Mouse (Mus musculus) limb, embryonic 11.5 days (tissue): ENCODE measurements around the gene Cadps. TPM values are rescaled to one million over a fixed set of nuclear protein-coding genes. Genes with fewer than 3 reads are reported as not detected.

Experiments
- ATAC-seq: fragments of 200-750 bp; cut with Nextera tagmentation; 2 replicates; pipeline ENCODE4 v1.8.0; 2017; ENCODE audit warnings: low read depth; ENCODE audit not compliant: insufficient number of reproducible peaks, low FRiP score, low TSS enrichment
- DNase-seq: peaks from one replicate; pipeline ENCODE4 v3.0.0-alpha.2; 2015; ENCODE audit warnings: low spot score
- H3K27ac ChIP-seq: fragments of 300-500 bp; sonication (generic); replicated peaks from 2 replicates; pipeline ENCODE4 v1.5.1; 2014; ENCODE audit warnings: low read depth, mild to moderate bottlenecking, low read length
- H3K27me3 ChIP-seq: fragments of 300-500 bp; sonication (generic); 2 replicates; pipeline ENCODE4 v1.6.1; 2014; ENCODE audit warnings: mild to moderate bottlenecking, low read length, mixed read lengths; ENCODE audit not compliant: control insufficient read depth, insufficient read depth
- H3K36me3 ChIP-seq: fragments of 300-500 bp; sonication (generic); 2 replicates; pipeline ENCODE4 v1.6.1; 2014; ENCODE audit warnings: mild to moderate bottlenecking, low read length, moderate library complexity, mixed read lengths; ENCODE audit not compliant: control insufficient read depth, insufficient read depth
- H3K4me1 ChIP-seq: fragments of 300-500 bp; sonication (generic); 2 replicates; pipeline ENCODE4 v1.6.1; 2014; ENCODE audit warnings: low read length, mixed read lengths; ENCODE audit not compliant: control insufficient read depth, insufficient read depth
- H3K4me2 ChIP-seq: fragments of 300-500 bp; sonication (generic); 2 replicates; pipeline ENCODE4 v1.6.1; 2014; ENCODE audit warnings: low read depth, mild to moderate bottlenecking, moderate library complexity; ENCODE audit not compliant: severe bottlenecking
- H3K4me3 ChIP-seq: fragments of 300-500 bp; sonication (generic); 2 replicates; pipeline ENCODE4 v1.5.1; 2014; ENCODE audit warnings: low read depth, low read length
- H3K9ac ChIP-seq: fragments of 300-500 bp; sonication (generic); 2 replicates; pipeline ENCODE4 v1.6.1; 2014; ENCODE audit warnings: mild to moderate bottlenecking, low read length
- H3K9me3 ChIP-seq: fragments of 300-500 bp; sonication (generic); 2 replicates; pipeline ENCODE4 v1.6.1; 2016; ENCODE audit warnings: low read length; ENCODE audit not compliant: control insufficient read depth
- WGBS: fragments of 180-500 bp; shearing (Covaris S2); extraction: QIAGEN DNeasy Blood & Tissue Kit; methylation state at CpG from one replicate; pipeline ENCODE4 v1.1.7; 2014; 5-methylcytosine and 5-hydroxymethylcytosine counted together
- polyA plus RNA-seq: library from polyadenylated mRNA; unstranded; fragments of >200 nt; fragmentation: Nextera tagmentation; extraction: Ambion mirVana; gene quantifications from 2 replicates; pipeline ENCODE4 v1.2.1, GENCODE M21; 2014

Gene Cadps
- polyA plus RNA-seq, 1 experiment from 2014 or later, result 0.36 TPM

- Histone ChIP-seq H3K36me3 (no peaks in the 10 kb centered on the region), H3K4me2 (no peak overlapping the region), H3K9ac (no peak overlapping the region), H3K27me3 (peaks cover 81% of the 10 kb centered on the region), H3K27ac (no peak overlapping the region), H3K4me1 (peaks cover 19% of the 10 kb centered on the region; the same call in 1 of the 2 replicates), H3K9me3 (no peaks in the 10 kb centered on the region), H3K4me3 (no peak overlapping the region)
- no peak for ATAC-seq
- peak; percentile 39 for DNase-seq
- 2% methylated on average over 19 of the region's 19 CpGs for WGBS
Observed at GRCm38 (mm10) chr14:12340238-12341074, 482.4 kb downstream of the Cadps start.

- Histone ChIP-seq H3K9me3 (no peaks in the 10 kb centered on the region), H3K36me3 (no peaks in the 10 kb centered on the region), H3K4me1 (peaks cover 8% of the 10 kb centered on the region; the same call in 1 of the 2 replicates), H3K4me2 (no peak overlapping the region), H3K4me3 (no peak overlapping the region), H3K9ac (no peak overlapping the region), H3K27me3 (peaks cover 66% of the 10 kb centered on the region), H3K27ac (no peak overlapping the region)
- 1% methylated on average over 10 of the region's 10 CpGs for WGBS
- peak; percentile 40 for DNase-seq
- no peak for ATAC-seq
Observed at GRCm38 (mm10) chr14:12338811-12339565, 483.9 kb downstream of the Cadps start.

DNA sequence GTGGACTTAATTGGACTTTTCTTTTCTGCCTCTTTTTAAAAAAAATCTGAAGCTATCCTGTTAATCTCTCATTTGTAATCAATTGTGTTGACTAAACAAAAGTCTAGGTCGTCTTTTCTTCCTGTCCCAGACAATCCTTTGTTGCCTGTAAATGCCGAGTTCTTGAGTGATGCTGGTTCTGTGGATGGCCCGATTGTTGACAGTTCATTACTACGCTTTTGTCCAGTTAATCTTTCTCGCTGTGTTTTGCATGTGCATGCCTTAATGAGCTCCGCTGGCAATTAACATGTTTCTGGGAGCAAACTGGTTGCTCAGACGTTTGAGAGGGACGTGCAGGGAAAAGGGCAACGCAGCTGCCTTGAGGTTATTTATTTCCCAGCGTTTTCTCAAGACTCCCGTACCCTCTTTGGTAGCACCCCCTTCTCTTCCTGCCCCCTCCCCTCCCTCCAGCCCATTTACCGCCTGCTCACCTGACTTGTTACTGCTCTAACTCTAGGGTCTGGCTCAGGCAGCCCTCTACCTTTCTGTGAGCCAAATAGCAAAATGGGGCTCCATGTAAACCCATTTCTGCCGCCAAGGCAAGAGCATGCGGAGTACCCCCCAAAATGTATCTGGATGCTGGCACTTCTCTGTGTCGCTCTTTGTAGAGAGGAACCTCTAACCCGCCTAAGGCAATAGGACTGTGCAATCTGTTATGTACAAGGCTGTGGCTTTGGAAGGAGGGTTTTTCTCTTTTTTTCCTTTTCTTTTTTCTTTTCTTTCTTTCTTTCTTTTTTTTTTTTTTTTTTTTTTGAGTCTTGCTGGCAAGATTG lies 484.7 kb downstream of the Cadps start:
- no peaks in the 10 kb centered on the region for H3K9me3 ChIP-seq
- WGBS, result 1% methylated on average over 16 of the region's 16 CpGs
- no peaks in the 10 kb centered on the region for H3K36me3 ChIP-seq
- H3K4me2 ChIP-seq, result no peak overlapping the region
- H3K4me3 ChIP-seq, result no peak overlapping the region
- peaks cover 58% of the 10 kb centered on the region for H3K27me3 ChIP-seq
- H3K27ac ChIP-seq, result no peak overlapping the region
- ATAC-seq, result no peak
- DNase-seq, result no peak
- peaks cover 8% of the 10 kb centered on the region; the same call in 1 of the 2 replicates for H3K4me1 ChIP-seq
- no peak overlapping the region for H3K9ac ChIP-seq

GRCm38 (mm10) chr14:12337421-12337997 lies 485.4 kb downstream of the Cadps start:
- WGBS, result 6% methylated on average over 8 of the region's 8 CpGs
- Histone ChIP-seq H3K9me3 (no peaks in the 10 kb centered on the region), H3K27me3 (peaks cover 53% of the 10 kb centered on the region), H3K9ac (no peak overlapping the region), H3K27ac (no peak overlapping the region), H3K4me1 (peaks cover 8% of the 10 kb centered on the region; the same call in 1 of the 2 replicates), H3K36me3 (no peaks in the 10 kb centered on the region), H3K4me3 (no peak overlapping the region), H3K4me2 (no peak overlapping the region)
- DNase-seq (no peak), ATAC-seq (no peak)

DNA sequence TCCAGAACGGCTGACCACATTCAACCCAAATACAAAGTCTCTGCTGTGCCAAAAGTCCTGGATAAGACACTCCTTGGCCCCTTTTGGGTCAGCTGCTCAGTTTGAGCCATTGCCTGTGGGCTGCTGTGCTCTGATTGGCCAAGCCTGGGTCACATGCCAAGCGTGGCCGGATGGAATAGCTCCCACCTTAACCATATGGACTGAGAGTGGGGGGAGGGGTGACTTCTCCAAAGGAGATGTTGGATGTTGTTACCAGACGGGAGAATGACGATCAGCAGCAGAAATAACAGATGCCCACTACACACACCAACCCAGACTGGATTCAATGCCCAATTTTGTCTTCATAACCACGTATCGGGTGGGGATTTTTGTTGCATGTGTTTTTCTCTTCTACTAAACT lies 488.0 kb downstream of the Cadps start:
- H3K27me3 ChIP-seq, result peaks cover 33% of the 10 kb centered on the region
- no peak; the same call in 1 of the 2 replicates for ATAC-seq
- H3K4me1 ChIP-seq, result no peaks in the 10 kb centered on the region
- no peak overlapping the region for H3K9ac ChIP-seq
- no peak overlapping the region for H3K4me3 ChIP-seq
- H3K27ac ChIP-seq, result no peak overlapping the region
- H3K36me3 ChIP-seq, result no peaks in the 10 kb centered on the region
- peak; percentile 24 for DNase-seq
- WGBS, result 34% methylated on average over 7 of the region's 7 CpGs
- H3K9me3 ChIP-seq, result no peaks in the 10 kb centered on the region
- H3K4me2 ChIP-seq, result no peak overlapping the region

- WGBS, result 81% methylated on average over 7 of the region's 7 CpGs
- DNase-seq, result no peak
Observed at GRCm38 (mm10) chr14:12333622-12334021, 489.3 kb downstream of the Cadps start.

More at GRCm38 (mm10) chr14:12333622-12334021, 489.3 kb downstream of the Cadps start:
- Histone ChIP-seq H3K9ac (no peak overlapping the region), H3K4me2 (no peak overlapping the region), H3K4me1 (no peaks in the 10 kb centered on the region), H3K4me3 (no peak overlapping the region), H3K9me3 (no peaks in the 10 kb centered on the region), H3K27ac (no peak overlapping the region), H3K27me3 (peaks cover 24% of the 10 kb centered on the region), H3K36me3 (no peaks in the 10 kb centered on the region)
- ATAC-seq, result no peak
